Mouse (Mus musculus) ES-E14 (cell line): Measurements from ENCODE around the gene Msrb3. TPM values are rescaled to one million over a fixed set of nuclear protein-coding genes. Genes with fewer than 3 reads are reported as not detected.

Experiments used
- DNase-seq: peaks from one replicate; pipeline ENCODE4 v3.0.0-alpha.2; 2013; ENCODE audit warnings: low read depth, low spot score
- H3K27ac ChIP-seq: 2 replicates; pipeline ENCODE4 v1.5.1; 2012; ENCODE audit warnings: low read depth, mild to moderate bottlenecking, low read length, moderate library complexity, mixed read lengths; ENCODE audit not compliant: poor library complexity, insufficient read depth, severe bottlenecking
- H3K36me3 ChIP-seq: 2 replicates; pipeline ENCODE4 v1.6.1; 2012; ENCODE audit warnings: mild to moderate bottlenecking, low read length, moderate library complexity, mixed read lengths; ENCODE audit not compliant: control insufficient read depth, poor library complexity, insufficient read depth, severe bottlenecking
- H3K4me1 ChIP-seq, 2 experiments: fragments of 150-350 bp in 1 of 2; sonication (generic) in 1 of 2; 2 replicates each; pipeline ENCODE4 v1.6.1; 2012; ENCODE audit warnings: low read length in 2 of 2, mild to moderate bottlenecking in 1 of 2, mixed read lengths in 1 of 2; ENCODE audit not compliant: control insufficient read depth in 2 of 2, insufficient read depth in 2 of 2, poor library complexity in 1 of 2
- H3K4me3 ChIP-seq, 2 experiments: fragments of 150-350 bp in 1 of 2; sonication (generic) in 1 of 2; 2 replicates each; pipeline ENCODE4 v1.5.1; 2012; ENCODE audit warnings: low read length in 2 of 2, low read depth in 1 of 2, mild to moderate bottlenecking in 1 of 2, mixed read lengths in 1 of 2; ENCODE audit not compliant: insufficient read depth in 1 of 2, poor library complexity in 1 of 2, severe bottlenecking in 1 of 2
- H3K9ac ChIP-seq: 2 replicates; pipeline ENCODE4 v1.6.1; 2012; ENCODE audit warnings: low read depth, mild to moderate bottlenecking, low read length, mixed read lengths; ENCODE audit not compliant: poor library complexity, insufficient read depth, severe bottlenecking
- H3K9me3 ChIP-seq: fragments of 150-350 bp; sonication (generic); 2 replicates; pipeline ENCODE4 v1.6.1; 2012; ENCODE audit warnings: low read depth, mild to moderate bottlenecking, low read length; ENCODE audit not compliant: control insufficient read depth, insufficient read depth
- CHD2 ChIP-seq: IDR thresholded peaks from 2 replicates; pipeline ENCODE4 v1.6.1; 2014; ENCODE audit warnings: mild to moderate bottlenecking, low read depth, low read length, inconsistent platforms
- HCFC1 ChIP-seq: IDR thresholded peaks from 2 replicates; pipeline ENCODE4 v1.6.1; 2012; ENCODE audit warnings: low read length, inconsistent platforms, borderline replicate concordance; ENCODE audit not compliant: insufficient read depth
- MAFK ChIP-seq: IDR thresholded peaks from 2 replicates; pipeline ENCODE4 v1.6.1; 2014; ENCODE audit warnings: mild to moderate bottlenecking, low read depth, low read length, inconsistent platforms; ENCODE audit not compliant: insufficient read depth
- ZC3H11A ChIP-seq: IDR thresholded peaks from 2 replicates; pipeline ENCODE4 v1.6.1; 2012; ENCODE audit warnings: low read depth, mild to moderate bottlenecking, inconsistent platforms, low read length, borderline replicate concordance
- ZNF384 ChIP-seq: IDR thresholded peaks from 2 replicates; pipeline ENCODE4 v1.6.1; 2012; ENCODE audit warnings: low read depth, low read length, inconsistent platforms
- in situ Hi-C, 2 experiments: fragments of 600-800 bp; cut with MboI; formaldehyde crosslinking; loops; one replicate each; pipeline ENCODE4 v1.15.1; 2025; ENCODE audit warnings: low sequenced_read_pairs in 2 of 2, inconsistent platforms in 1 of 2; ENCODE audit not compliant: unreplicated experiment in 2 of 2
- total RNA-seq: library from RNA; depleted of rRNA; stranded (reverse); fragments of 300-350 nt; gene quantifications from 2 replicates; pipeline ENCODE4 v1.2.3, GENCODE M21; 2012

Gene Msrb3
- total RNA-seq, 1 experiment, result 5.7 TPM

DNA sequence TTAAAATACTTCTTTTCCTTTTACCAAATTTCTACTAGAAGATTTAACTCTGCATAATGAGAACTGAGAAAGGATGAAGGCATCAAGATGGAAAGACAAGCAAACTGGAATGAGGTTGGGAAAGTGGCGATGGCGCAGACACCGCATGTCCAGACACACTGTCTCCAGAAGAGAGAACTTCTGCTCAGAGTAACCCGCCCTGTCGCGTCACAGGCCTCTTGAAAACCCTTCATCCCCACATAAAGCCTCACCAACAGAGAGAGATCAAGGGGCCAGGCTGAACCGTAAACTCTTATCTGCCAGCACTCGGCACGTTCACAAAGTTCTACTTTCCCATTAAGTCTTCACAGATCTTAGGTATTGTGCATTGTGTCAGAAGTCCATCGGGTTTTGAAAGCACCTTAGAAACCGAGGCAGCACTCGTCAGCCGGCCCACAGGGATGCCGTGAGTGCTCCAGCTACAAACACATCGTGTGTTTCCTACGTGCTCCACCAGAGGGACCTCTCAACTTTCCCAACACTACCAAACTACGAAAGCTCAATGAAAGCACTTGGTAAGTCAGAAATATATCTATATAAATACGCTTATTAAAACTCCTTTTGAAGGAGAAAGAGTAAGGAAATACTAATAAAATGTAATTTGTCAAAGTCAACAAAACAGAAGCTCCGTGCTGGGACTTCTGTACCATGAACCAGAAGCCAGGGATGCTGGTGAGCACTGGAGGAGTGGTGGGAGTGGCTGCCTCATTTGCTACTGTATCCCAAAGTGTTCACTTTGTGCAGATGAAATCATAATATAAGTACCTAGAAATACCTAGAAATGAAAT, 39.4 kb upstream of the Msrb3 start:
- H3K4me1 ChIP-seq, result no peaks in the 10 kb centered on the region
- in situ Hi-C loops, result no loop called here
- no peaks in the 10 kb centered on the region for H3K9me3 ChIP-seq
- H3K4me3 ChIP-seq, result no peak overlapping the region; a peak in 1 of 4 replicates
- no peak for TF ChIP-seq ZNF384
- TF ChIP-seq HCFC1, result no peak; the same call in 1 of the 2 replicates
- no peak for TF ChIP-seq CHD2
- no peak for TF ChIP-seq ZC3H11A
- no peak for TF ChIP-seq MAFK
- no peak overlapping the region for H3K27ac ChIP-seq
- H3K36me3 ChIP-seq, result no peaks in the 10 kb centered on the region
- H3K9ac ChIP-seq, result no peak overlapping the region; the same call in 1 of the 2 replicates
- peak; percentile 52 for DNase-seq

DNA sequence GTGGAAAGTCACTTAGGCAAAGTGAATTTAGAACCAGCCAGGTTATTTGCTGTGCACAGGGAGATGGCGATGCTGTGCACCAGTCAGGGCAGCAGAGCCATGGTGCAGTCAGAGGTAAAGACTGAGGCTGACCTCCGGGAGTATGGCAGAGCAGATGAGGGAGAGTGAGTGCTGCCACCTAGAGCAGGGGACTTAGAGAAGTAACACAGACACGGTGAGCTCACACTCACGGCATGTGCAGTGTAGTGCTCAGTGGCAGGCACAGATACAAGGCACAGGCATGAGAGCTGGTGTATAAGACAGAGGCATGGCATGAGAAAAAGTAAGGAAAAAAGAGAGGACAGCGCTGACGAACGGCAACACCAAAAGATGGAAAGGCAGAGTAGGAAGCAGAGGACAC, 30.6 kb upstream of the Msrb3 start:
- Histone ChIP-seq H3K4me1 (no peaks in the 10 kb centered on the region; a peak in 1 of 4 replicates), H3K9ac (no peak overlapping the region), H3K27ac (no peak overlapping the region), H3K4me3 (no peak overlapping the region), H3K36me3 (peaks cover 14% of the 10 kb centered on the region; the same call in 1 of the 2 replicates), H3K9me3 (no peaks in the 10 kb centered on the region)
- TF ChIP-seq ZC3H11A (no peak), CHD2 (no peak), HCFC1 (no peak), MAFK (no peak), ZNF384 (no peak)
- in situ Hi-C loops, result no loop called here
- no peak for DNase-seq

DNA sequence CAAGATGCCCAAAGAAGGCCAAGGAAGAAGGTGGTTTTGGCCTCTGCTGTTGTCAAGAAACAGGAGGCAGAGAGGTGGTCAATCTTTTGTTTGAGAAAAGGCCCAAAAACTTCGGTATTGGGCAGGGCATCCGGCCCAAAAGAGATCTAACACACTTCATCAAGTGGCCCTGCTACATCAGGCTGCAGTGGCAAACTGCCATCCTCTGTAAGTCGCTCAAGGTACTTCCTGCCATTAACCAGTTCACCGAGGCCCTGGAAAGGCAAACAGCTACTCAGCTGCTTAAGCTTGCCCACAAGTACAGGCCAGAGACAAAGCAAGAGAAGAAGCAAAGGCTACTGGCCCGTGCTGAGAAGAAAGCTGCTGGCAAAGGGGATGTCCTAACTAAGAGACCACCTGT, 29.3 kb upstream of the Msrb3 start:
- Histone ChIP-seq H3K36me3 (peaks cover 14% of the 10 kb centered on the region; the same call in 1 of the 2 replicates), H3K9me3 (no peaks in the 10 kb centered on the region), H3K9ac (no peak overlapping the region), H3K27ac (no peak overlapping the region), H3K4me1 (no peaks in the 10 kb centered on the region; a peak in 1 of 4 replicates), H3K4me3 (no peak overlapping the region)
- TF ChIP-seq ZNF384 (no peak), MAFK (no peak), CHD2 (no peak), ZC3H11A (no peak), HCFC1 (no peak)
- no peak for DNase-seq
- in situ Hi-C loops, result no loop called here

DNA sequence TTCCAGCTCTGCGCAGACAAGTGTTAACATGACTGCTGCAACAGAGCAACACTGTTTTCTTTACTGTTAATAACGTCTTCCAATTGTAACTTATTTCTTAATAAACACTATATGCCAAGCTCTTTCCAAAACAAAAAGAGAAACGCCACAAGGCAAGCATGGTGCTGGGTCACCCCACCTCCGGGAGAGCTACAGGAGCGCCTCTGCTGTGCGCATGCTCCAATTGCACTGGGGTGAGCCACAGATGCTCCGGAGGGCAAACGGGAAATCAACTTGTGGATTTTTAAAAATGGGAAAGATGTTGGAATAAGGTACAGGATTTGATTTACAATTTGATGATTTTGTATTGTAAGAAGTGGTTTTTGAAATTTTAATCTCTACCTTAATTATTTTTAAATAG, 27.3 kb upstream of the Msrb3 start:
- H3K9me3 ChIP-seq, result no peaks in the 10 kb centered on the region
- H3K27ac ChIP-seq, result no peak overlapping the region
- in situ Hi-C loops, result no loop called here
- no peak for DNase-seq
- peaks cover 12% of the 10 kb centered on the region; the same call in 1 of the 2 replicates for H3K36me3 ChIP-seq
- peak overlapping the region; percentile 25 to 59; a peak in 3 of 4 replicates for H3K4me3 ChIP-seq
- TF ChIP-seq ZC3H11A, result no peak
- no peak for TF ChIP-seq ZNF384
- TF ChIP-seq MAFK, result no peak
- no peak for TF ChIP-seq HCFC1
- no peak for TF ChIP-seq CHD2
- no peak overlapping the region for H3K9ac ChIP-seq
- no peaks in the 10 kb centered on the region; a peak in 1 of 4 replicates for H3K4me1 ChIP-seq
